Mouse (Mus musculus) lung, embryonic 15.5 days (tissue): ENCODE data around the gene Six5. TPM values are rescaled to one million over a fixed set of nuclear protein-coding genes. Genes with fewer than 3 reads are reported as not detected.
A peak's percentile ranks its signal among the peaks of the same experiment; 100 is the strongest.

Experiments used
- ATAC-seq: fragments of 200-750 bp; cut with Nextera tagmentation; 2 replicates; pipeline ENCODE4 v1.8.0; 2017; ENCODE audit warnings: moderate number of reproducible peaks, borderline replicate concordance; ENCODE audit not compliant: low FRiP score, low TSS enrichment; ENCODE audit errors: extremely low read depth
- H3K27ac ChIP-seq: fragments of 300-500 bp; sonication (generic); 2 replicates; pipeline ENCODE4 v1.5.1; 2015; ENCODE audit warnings: moderate library complexity, mild to moderate bottlenecking, inconsistent platforms
- H3K27me3 ChIP-seq: fragments of 300-500 bp; sonication (generic); 2 replicates; pipeline ENCODE4 v1.6.1; 2015; ENCODE audit warnings: inconsistent platforms
- H3K36me3 ChIP-seq: fragments of 300-500 bp; sonication (generic); 2 replicates; pipeline ENCODE4 v1.6.1; 2015; ENCODE audit warnings: inconsistent platforms
- H3K4me1 ChIP-seq: fragments of 300-500 bp; sonication (generic); 2 replicates; pipeline ENCODE4 v1.6.1; 2015; ENCODE audit warnings: inconsistent platforms
- H3K4me2 ChIP-seq: fragments of 300-500 bp; sonication (generic); 2 replicates; pipeline ENCODE4 v1.6.1; 2015; ENCODE audit warnings: inconsistent platforms, mild to moderate bottlenecking, moderate library complexity
- H3K4me3 ChIP-seq: fragments of 300-500 bp; sonication (generic); 2 replicates; pipeline ENCODE4 v1.5.1; 2015; ENCODE audit warnings: mild to moderate bottlenecking, inconsistent platforms
- H3K9ac ChIP-seq: fragments of 300-500 bp; sonication (generic); 2 replicates; pipeline ENCODE4 v1.6.1; 2015; ENCODE audit warnings: inconsistent platforms
- H3K9me3 ChIP-seq: fragments of 300-500 bp; sonication (generic); 2 replicates; pipeline ENCODE4 v1.6.1; 2016; ENCODE audit warnings: inconsistent platforms
- WGBS: fragments of 180-500 bp; shearing (Covaris S2); methylation state at CpG from one replicate; pipeline ENCODE4 v1.1.7; 2015; 5-methylcytosine and 5-hydroxymethylcytosine counted together
- polyA plus RNA-seq: library from polyadenylated mRNA; unstranded; fragments of >200 nt; fragmentation: Nextera tagmentation; extraction: Ambion mirVana; gene quantifications from 2 replicates; pipeline ENCODE4 v1.2.1, GENCODE M21; 2015

Six5 gene
- polyA plus RNA-seq, 1 experiment from 2014 or later, result 9.7 TPM

DNA sequence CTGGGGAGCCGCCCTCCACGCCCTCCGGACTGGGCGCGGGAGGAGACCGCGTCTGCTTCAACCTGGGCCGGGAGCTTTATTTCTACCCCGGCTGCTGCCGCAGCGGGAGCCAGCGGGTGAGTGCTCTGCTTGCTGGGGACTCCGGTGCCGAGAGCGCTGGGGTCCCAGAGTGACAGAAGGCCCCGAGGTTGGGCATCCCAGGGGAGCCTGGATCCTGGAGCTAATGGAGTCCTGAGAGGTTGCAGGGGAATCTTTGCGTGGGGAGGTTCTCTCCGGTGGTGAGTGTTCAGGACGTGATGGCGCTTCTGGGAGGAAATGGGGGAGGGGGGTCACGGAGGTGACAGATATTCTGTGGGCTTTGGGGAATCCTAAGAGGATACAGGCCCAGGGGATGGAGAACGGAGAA is 17.8 kb upstream of the Six5 start:
- Histone ChIP-seq H3K27ac (peak overlapping the region; percentile 88), H3K4me2 (peak overlapping the region; percentile 80), H3K9me3 (no peaks in the 10 kb centered on the region), H3K4me3 (peak overlapping the region; percentile 95), H3K4me1 (peaks cover 23% of the 10 kb centered on the region), H3K27me3 (no peaks in the 10 kb centered on the region), H3K9ac (peak overlapping the region; percentile 98), H3K36me3 (peaks cover 38% of the 10 kb centered on the region)
- WGBS, result under 1% methylated on average over 22 of the region's 22 CpGs
- no peak; the same call in 1 of the 2 replicates for ATAC-seq

DNA sequence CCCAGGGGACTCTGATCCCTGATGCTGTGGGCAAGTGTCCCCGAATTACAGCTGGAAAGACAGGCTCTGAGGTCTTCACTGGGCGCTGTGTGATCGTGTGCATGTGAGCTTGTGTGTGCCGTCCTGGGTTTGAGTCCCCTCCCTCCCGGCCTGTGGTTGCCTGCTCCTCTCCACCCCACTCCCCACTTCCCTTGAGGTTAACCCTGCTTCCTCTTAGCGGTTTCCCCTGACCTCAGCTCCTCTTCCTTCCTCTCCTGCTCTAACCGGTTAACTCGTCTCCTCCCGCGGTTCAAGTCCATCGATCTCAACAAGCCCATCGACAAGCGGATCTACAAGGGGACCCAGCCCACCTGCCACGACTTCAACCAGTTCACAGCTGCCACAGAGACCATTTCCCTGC is 16.6 kb upstream of the Six5 start:
- 68% methylated on average over 14 of the region's 14 CpGs for WGBS
- ATAC-seq, result no peak
- Histone ChIP-seq H3K36me3 (peaks cover 47% of the 10 kb centered on the region), H3K9ac (peak overlapping the region; percentile 98; the same call in 1 of the 2 replicates), H3K4me1 (peaks cover 33% of the 10 kb centered on the region), H3K4me2 (peak overlapping the region; percentile 80), H3K4me3 (peak overlapping the region; percentile 95), H3K27ac (no peak overlapping the region), H3K27me3 (no peaks in the 10 kb centered on the region), H3K9me3 (no peaks in the 10 kb centered on the region)

DNA sequence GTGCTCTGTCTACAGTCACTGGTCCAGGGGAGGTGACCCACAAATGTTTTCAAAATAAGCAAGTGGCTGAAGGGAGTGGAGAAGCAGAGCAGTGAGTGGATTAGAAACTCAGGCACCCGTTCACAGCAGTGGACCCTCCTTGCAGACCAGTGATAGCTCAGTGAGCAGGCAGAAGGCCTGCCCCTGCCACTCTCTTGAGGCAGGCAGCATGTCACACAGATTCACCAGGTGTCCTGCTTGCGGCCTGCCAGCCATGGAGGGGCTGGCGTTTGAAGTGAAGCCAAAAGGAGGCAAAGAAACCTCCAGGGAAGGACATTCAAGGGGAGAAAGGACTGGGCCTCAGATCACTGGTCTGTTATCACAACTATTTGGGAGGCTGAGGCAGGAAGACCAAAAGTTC is 15.7 kb upstream of the Six5 start:
- Histone ChIP-seq H3K4me2 (no peak overlapping the region), H3K9ac (no peak overlapping the region), H3K27ac (no peak overlapping the region), H3K4me3 (no peak overlapping the region), H3K27me3 (no peaks in the 10 kb centered on the region), H3K36me3 (peaks cover 47% of the 10 kb centered on the region), H3K4me1 (peaks cover 43% of the 10 kb centered on the region), H3K9me3 (no peaks in the 10 kb centered on the region)
- ATAC-seq, result no peak
- WGBS, result 68% methylated on average over 3 of the region's 3 CpGs

DNA sequence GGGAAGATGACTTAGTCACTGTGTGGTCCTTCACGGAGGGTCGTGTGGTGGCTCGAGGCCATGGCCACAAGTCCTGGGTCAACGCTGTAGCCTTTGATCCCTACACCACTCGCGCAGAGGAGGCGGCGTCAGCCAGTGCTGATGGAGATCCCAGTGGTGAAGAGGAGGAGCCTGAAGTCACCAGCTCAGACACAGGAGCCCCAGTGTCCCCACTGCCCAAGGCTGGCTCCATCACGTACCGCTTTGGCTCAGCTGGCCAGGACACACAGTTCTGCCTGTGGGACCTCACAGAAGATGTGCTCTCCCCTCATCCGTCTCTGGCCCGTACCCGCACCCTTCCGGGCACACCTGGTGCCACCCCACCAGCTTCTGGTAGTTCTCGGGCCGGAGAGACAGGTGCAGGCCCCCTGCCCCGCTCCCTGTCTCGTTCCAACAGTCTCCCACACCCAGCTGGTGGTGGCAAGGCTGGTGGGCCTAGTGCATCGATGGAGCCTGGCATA is 13.9 kb upstream of the Six5 start:
- peaks cover 55% of the 10 kb centered on the region for H3K4me1 ChIP-seq
- no peak for ATAC-seq
- H3K36me3 ChIP-seq, result peaks cover 47% of the 10 kb centered on the region
- no peaks in the 10 kb centered on the region for H3K27me3 ChIP-seq
- H3K4me3 ChIP-seq, result no peak overlapping the region
- H3K9me3 ChIP-seq, result no peaks in the 10 kb centered on the region
- no peak overlapping the region for H3K27ac ChIP-seq
- 83% methylated on average over 19 of the region's 19 CpGs for WGBS
- H3K9ac ChIP-seq, result no peak overlapping the region
- H3K4me2 ChIP-seq, result no peak overlapping the region

DNA sequence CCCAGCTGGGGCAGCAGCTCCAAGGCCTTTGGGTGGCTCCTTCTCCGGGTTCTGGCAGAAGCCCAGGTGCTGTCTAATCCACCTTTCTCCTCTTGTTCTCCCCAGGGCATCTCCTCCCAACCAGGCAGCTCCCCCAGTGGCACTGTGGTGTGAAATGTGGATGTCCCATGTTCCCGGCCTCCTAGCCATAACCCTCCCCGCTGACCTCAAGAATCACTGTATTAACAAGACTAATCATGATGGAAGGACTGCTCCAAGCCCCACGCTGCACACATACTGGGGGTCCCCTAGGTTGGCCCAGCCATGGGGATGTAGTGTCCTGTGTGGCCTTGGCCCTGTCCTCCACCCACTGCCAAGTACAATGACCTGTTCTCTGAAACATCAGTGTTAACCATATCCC is 12.2 kb upstream of the Six5 start:
- no peak overlapping the region for H3K4me2 ChIP-seq

DNA sequence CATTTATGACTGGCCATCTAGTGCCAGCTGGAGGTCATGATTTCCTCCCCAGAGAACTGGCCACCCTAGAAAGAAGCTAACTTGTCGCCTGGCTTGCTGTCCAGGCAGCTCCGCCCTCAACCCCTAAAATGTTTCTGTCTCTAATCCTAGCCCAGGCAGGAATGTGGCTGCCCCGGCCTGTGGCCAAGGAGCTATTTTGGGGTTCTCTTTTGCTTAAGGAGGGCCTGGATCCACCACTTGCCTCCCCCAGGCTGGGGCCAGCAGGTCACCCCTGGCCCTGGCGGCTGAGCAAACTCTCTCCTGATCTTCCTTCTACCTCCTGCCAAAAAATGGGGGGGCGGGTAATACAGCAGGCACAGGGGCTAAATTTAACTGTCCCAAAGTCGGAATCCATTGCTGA is 11.3 kb upstream of the Six5 start:
- 35% methylated on average over 6 of the region's 6 CpGs for WGBS
- Histone ChIP-seq H3K9ac (0 out of 2 replicates have a peak overlapping the region, but pooled peaks have one; percentile 14), H3K4me2 (peak overlapping the region; percentile 54), H3K4me1 (peaks cover 47% of the 10 kb centered on the region), H3K27me3 (no peaks in the 10 kb centered on the region), H3K9me3 (no peaks in the 10 kb centered on the region), H3K27ac (peak overlapping the region; percentile 46), H3K4me3 (0 out of 2 replicates have a peak overlapping the region, but pooled peaks have one; percentile 5), H3K36me3 (peaks cover 54% of the 10 kb centered on the region)
- ATAC-seq, result 0 out of 2 replicates have a peak, but pooled peaks have one; percentile 0

More for the DNA sequence above, 12.2 kb upstream of the Six5 start:
- Histone ChIP-seq H3K9ac (no peak overlapping the region), H3K4me3 (no peak overlapping the region), H3K27me3 (no peaks in the 10 kb centered on the region), H3K36me3 (peaks cover 48% of the 10 kb centered on the region), H3K9me3 (no peaks in the 10 kb centered on the region), H3K27ac (peak overlapping the region; percentile 46; the same call in 1 of the 2 replicates), H3K4me1 (peaks cover 56% of the 10 kb centered on the region)
- no peak for ATAC-seq
- 73% methylated on average over 4 of the region's 4 CpGs for WGBS

DNA sequence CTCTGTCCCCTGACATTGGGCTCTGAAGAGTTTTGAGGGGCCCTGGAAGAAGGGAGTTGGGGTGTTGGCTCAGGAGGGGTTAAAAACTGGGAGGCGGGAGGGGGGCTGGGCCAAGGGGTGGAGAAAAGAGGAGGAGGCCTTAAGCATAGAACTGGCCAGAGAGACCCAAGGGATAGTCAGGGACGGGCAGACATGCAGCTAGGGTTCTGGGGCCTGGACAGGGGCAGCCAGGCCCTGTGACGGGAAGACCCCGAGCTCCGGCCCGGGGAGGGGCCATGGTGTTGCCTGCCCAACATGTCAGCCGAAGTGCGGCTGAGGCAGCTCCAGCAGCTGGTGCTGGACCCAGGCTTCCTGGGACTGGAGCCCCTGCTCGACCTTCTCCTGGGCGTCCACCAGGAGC is 10.7 kb upstream of the Six5 start, which contains the start of gene Dmpk:
Dmpk (plus strand) TSS at position 149 of the 400 bp plus-strand sequence.
- Histone ChIP-seq H3K27ac (peak within 1 kb of the TSS; percentile 57), H3K4me1 (peaks cover 46% of the 10 kb centered on the region), H3K9ac (peak within 1 kb of the TSS; percentile 47), H3K36me3 (peaks cover 54% of the 10 kb centered on the region), H3K4me2 (peak within 1 kb of the TSS; percentile 54), H3K4me3 (peak within 1 kb of the TSS; percentile 40), H3K27me3 (no peaks in the 10 kb centered on the region), H3K9me3 (no peaks in the 10 kb centered on the region)
- ATAC-seq, result peak; percentile 66
- WGBS, result 37% methylated on average over 10 of the region's 10 CpGs

DNA sequence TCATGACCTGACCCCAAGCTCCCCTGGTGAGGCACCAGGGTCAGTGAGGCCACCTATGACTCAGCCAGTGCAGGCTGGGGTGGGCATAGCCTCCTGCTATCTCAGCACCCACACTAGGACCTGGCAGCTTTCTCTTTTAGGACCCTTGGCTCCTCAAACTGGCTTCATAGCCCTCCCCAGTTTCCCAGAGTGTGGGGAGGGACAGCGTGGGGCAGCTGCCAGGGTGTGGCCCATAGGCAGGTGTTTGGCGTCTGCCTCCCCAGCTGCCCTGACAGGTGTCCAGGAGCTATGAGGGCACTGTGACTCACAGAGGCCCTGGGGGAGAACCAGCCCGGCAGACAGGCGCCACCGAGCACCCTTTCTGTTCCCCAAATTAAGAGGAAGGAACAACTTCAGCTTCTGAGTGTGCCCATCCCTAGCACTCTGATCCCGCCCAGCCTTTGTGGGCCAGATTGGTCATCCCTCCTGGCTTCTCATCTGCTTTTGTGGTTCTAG is 10.1 kb upstream of the Six5 start:
- Histone ChIP-seq H3K4me2 (peak overlapping the region; percentile 54), H3K4me3 (peak overlapping the region; percentile 40), H3K4me1 (peaks cover 46% of the 10 kb centered on the region), H3K9ac (peak overlapping the region; percentile 47; the same call in 1 of the 2 replicates), H3K27ac (peak overlapping the region; percentile 57), H3K36me3 (peaks cover 50% of the 10 kb centered on the region), H3K9me3 (no peaks in the 10 kb centered on the region), H3K27me3 (no peaks in the 10 kb centered on the region)
- 58% methylated on average over 6 of the region's 6 CpGs for WGBS
- no peak for ATAC-seq

DNA sequence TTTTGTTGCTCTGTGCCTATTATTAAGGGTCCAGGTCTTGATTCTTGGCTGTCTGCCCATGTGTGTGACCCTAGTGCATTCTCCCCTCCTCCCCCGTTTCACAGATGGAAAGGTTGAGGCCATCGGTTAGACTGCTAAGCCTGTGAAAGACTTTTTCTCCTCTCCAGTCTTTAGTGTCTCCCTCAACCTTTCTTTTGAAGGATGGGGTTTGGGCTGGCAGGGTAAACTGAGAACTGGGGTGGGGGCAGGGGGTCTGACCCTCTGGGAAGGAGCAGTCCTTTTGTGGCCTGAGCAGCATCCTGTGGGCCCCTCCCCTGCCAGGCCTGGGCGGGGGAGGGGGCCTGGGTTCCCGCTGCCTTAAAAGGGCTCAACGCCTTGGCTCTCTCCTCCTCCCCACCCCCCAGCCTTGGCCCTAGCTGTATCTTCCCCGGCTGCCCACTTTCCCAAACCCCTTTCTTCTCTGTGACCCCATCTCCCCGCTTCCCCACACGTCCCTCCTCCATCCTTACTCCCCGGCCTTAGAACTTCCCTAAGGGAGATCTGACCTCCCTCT is 9.4 kb upstream of the Six5 start:
- Histone ChIP-seq H3K27ac (peak overlapping the region; percentile 46), H3K36me3 (peaks cover 43% of the 10 kb centered on the region), H3K27me3 (no peaks in the 10 kb centered on the region), H3K9me3 (no peaks in the 10 kb centered on the region), H3K4me1 (peaks cover 46% of the 10 kb centered on the region), H3K4me3 (peak overlapping the region; percentile 40), H3K9ac (peak overlapping the region; percentile 0; the same call in 1 of the 2 replicates), H3K4me2 (peak overlapping the region; percentile 54)
- ATAC-seq, result no peak
- 22% methylated on average over 9 of the region's 9 CpGs for WGBS

DNA sequence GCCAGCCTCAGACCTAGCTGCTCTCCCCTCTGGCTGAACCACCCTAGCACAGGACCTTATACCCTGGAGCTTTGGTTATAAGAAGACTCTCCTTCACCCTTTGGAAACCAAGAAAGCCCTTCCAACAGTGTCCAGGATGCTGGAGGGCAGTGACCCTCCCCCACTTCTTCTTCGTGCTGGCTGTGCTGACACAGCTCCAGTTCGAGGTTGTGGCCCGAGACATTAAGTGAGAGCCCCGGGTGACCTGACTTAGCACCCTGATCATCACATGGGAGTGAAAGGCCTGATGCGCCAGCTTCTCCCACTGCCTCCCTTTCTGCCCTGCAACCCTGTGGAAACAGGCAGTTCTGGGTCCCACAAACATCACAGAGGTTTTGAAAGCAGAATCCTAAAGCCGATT is 8.9 kb upstream of the Six5 start:
- peak overlapping the region; percentile 46 for H3K27ac ChIP-seq
- H3K9ac ChIP-seq, result peak overlapping the region; percentile 0; the same call in 1 of the 2 replicates
- H3K27me3 ChIP-seq, result no peaks in the 10 kb centered on the region
- no peak for ATAC-seq
- 13% methylated on average over 6 of the region's 6 CpGs for WGBS
- no peaks in the 10 kb centered on the region for H3K9me3 ChIP-seq
- H3K4me2 ChIP-seq, result peak overlapping the region; percentile 54
- H3K4me3 ChIP-seq, result peak overlapping the region; percentile 40
- peaks cover 46% of the 10 kb centered on the region for H3K4me1 ChIP-seq
- peaks cover 41% of the 10 kb centered on the region for H3K36me3 ChIP-seq

DNA sequence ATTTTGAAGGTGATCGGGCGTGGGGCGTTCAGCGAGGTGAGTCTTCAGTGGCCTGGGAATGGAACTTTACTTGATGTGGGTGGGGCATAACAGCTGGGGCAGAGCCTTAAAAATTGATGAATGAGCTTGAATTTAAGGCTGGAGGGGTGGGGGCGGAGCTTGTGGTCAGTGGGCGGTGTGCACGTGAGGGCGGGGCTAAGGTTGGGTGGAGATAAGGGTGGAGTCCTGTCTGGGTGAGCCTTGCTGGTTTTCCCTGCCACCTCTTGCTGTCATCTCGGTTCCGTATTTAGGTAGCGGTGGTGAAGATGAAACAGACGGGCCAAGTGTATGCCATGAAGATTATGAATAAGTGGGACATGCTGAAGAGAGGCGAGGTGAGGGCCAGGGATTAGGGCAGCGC is 8.4 kb upstream of the Six5 start:
- peak overlapping the region; percentile 54 for H3K4me2 ChIP-seq
- H3K36me3 ChIP-seq, result peaks cover 40% of the 10 kb centered on the region
- no peaks in the 10 kb centered on the region for H3K27me3 ChIP-seq
- 0 out of 2 replicates have a peak overlapping the region, but pooled peaks have one; percentile 0 for H3K9ac ChIP-seq
- 0 out of 2 replicates have a peak, but pooled peaks have one; percentile 16 for ATAC-seq
- H3K4me3 ChIP-seq, result peak overlapping the region; percentile 40
- H3K9me3 ChIP-seq, result no peaks in the 10 kb centered on the region
- H3K4me1 ChIP-seq, result peaks cover 46% of the 10 kb centered on the region
- H3K27ac ChIP-seq, result peak overlapping the region; percentile 46; the same call in 1 of the 2 replicates
- WGBS, result 11% methylated on average over 14 of the region's 14 CpGs

DNA sequence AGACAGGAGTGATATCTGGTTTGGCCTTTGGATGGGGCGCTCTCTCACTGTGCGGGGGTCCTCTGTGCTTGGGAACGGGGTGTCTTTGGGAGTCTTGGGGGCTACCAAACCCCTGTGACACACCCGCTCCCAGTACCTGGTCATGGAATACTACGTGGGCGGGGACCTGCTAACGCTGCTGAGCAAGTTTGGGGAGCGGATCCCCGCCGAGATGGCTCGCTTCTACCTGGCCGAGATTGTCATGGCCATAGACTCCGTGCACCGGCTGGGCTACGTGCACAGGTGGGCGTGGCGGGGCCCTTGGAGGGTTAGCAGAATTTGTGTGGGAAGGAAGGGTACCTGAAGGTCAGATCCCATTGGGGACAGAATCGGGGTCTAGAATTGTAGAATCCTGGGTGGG is 7.6 kb upstream of the Six5 start:
- no peak for ATAC-seq
- Histone ChIP-seq H3K9me3 (no peaks in the 10 kb centered on the region), H3K4me3 (no peak overlapping the region), H3K27ac (no peak overlapping the region), H3K36me3 (peaks cover 40% of the 10 kb centered on the region), H3K9ac (no peak overlapping the region), H3K4me2 (no peak overlapping the region), H3K27me3 (no peaks in the 10 kb centered on the region), H3K4me1 (peaks cover 48% of the 10 kb centered on the region)
- WGBS, result 72% methylated on average over 18 of the region's 18 CpGs
